Mouse (Mus musculus) forebrain, embryonic 14.5 days (tissue): ENCODE data around the gene Orc1. TPM values are rescaled to one million over a fixed set of nuclear protein-coding genes. Genes with fewer than 3 reads are reported as not detected.

Source experiments
- ATAC-seq: fragments of 200-750 bp; cut with Nextera tagmentation; 2 replicates; pipeline ENCODE4 v1.8.0; 2017; ENCODE audit warnings: mild to moderate bottlenecking, moderate library complexity
- DNase-seq: peaks from one replicate; pipeline ENCODE4 v3.0.0-alpha.2; 2015; ENCODE audit warnings: low spot score
- H3K27ac ChIP-seq: fragments of 300-500 bp; sonication (generic); 2 replicates; pipeline ENCODE4 v1.5.1; 2014; ENCODE audit warnings: low read depth, mild to moderate bottlenecking, control low read depth, low read length, moderate library complexity
- H3K27me3 ChIP-seq: fragments of 300-500 bp; sonication (generic); replicated peaks from 2 replicates; pipeline ENCODE4 v1.6.1; 2014; ENCODE audit warnings: low read length, control low read depth, mixed read lengths; ENCODE audit not compliant: control insufficient read depth, insufficient read depth
- H3K36me3 ChIP-seq: fragments of 300-500 bp; sonication (generic); 2 replicates; pipeline ENCODE4 v1.6.1; 2014; ENCODE audit warnings: low read length, control low read depth; ENCODE audit not compliant: control insufficient read depth, insufficient read depth
- H3K4me1 ChIP-seq: fragments of 300-500 bp; sonication (generic); 2 replicates; pipeline ENCODE4 v1.6.1; 2014; ENCODE audit warnings: antibody characterized with exemption, low read length, control low read depth; ENCODE audit not compliant: control insufficient read depth, insufficient read depth
- H3K4me2 ChIP-seq: fragments of 300-500 bp; sonication (generic); 2 replicates; pipeline ENCODE4 v1.6.1; 2014; ENCODE audit warnings: mild to moderate bottlenecking, control low read depth, low read length
- H3K4me3 ChIP-seq: fragments of 300-500 bp; sonication (generic); 2 replicates; pipeline ENCODE4 v1.5.1; 2014; ENCODE audit warnings: low read depth, low read length, control low read depth
- H3K9ac ChIP-seq: fragments of 300-500 bp; sonication (generic); 2 replicates; pipeline ENCODE4 v1.6.1; 2014; ENCODE audit warnings: mild to moderate bottlenecking, low read length, control low read depth, moderate library complexity
- H3K9me3 ChIP-seq: fragments of 300-500 bp; sonication (generic); replicated peaks from 2 replicates; pipeline ENCODE4 v1.6.1; 2016; ENCODE audit warnings: low read length, control low read depth, mixed read lengths; ENCODE audit not compliant: control insufficient read depth
- WGBS: fragments of 180-500 bp; shearing (Covaris S2); extraction: QIAGEN DNeasy Blood & Tissue Kit; methylation state at CpG from one replicate; pipeline ENCODE4 v1.1.7; 2014; 5-methylcytosine and 5-hydroxymethylcytosine counted together
- polyA plus RNA-seq: library from polyadenylated mRNA; unstranded; fragments of >200 nt; fragmentation: Nextera tagmentation; extraction: Ambion mirVana; gene quantifications from 2 replicates; pipeline ENCODE4 v1.2.1, GENCODE M21; 2014

Orc1 gene
- polyA plus RNA-seq, 1 experiment from 2014 or later: 3.4 TPM

DNA sequence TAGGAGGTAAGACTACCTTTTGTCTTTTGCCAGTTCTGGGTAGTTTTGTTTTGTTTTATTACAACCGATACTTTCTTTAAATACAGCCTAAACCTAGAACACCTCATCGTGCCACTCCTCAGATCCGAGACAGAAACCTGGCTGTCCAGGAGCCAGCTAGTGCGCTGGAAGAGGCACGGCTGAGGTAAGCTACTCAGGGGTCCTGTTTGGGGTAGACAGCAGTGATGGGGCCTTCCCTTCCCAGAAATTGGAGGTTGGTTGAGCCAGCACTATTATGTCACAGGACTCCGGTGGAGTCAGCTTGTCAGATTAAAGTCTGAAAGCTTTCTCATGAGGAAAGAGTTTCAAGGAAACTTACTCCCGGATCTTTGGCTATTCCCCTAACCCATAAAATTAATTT, 22.6 kb downstream of the Orc1 start:
- Histone ChIP-seq H3K4me1 (no peaks in the 10 kb centered on the region), H3K4me2 (no peak overlapping the region), H3K9ac (no peak overlapping the region), H3K4me3 (no peak overlapping the region), H3K36me3 (peaks cover 30% of the 10 kb centered on the region; the same call in 1 of the 2 replicates), H3K27ac (no peak overlapping the region), H3K27me3 (no peaks in the 10 kb centered on the region), H3K9me3 (no peaks in the 10 kb centered on the region)
- WGBS: 94% methylated on average over 7 of the region's 7 CpGs
- ATAC-seq (no peak), DNase-seq (no peak)

DNA sequence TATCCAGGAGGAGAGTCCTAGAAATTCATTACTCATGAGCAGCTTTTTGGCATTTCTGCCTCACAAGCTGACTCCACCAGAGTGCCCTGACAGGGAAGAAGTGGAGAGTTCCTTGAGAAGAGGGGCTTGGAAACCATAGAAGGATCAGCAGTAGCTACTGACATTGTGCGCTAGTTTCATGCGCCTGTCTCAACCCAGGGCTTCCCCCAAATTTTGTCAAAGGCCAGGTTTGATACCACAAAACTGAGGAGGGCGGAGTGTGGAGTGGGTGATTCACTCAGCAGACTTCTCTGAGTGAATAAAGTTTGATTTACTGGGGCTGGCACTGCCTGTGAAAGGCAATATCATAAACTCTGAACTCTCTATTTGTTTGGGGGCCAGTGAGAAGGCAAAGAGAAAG, 29.4 kb downstream of the Orc1 start:
- ATAC-seq (no peak), DNase-seq (no peak)
- Histone ChIP-seq H3K9ac (no peak overlapping the region), H3K4me2 (no peak overlapping the region), H3K4me3 (no peak overlapping the region), H3K27me3 (no peaks in the 10 kb centered on the region), H3K36me3 (peaks cover 21% of the 10 kb centered on the region; the same call in 1 of the 2 replicates), H3K9me3 (no peaks in the 10 kb centered on the region), H3K4me1 (no peaks in the 10 kb centered on the region), H3K27ac (no peak overlapping the region)
- 93% methylated on average over 3 of the region's 3 CpGs for WGBS

DNA sequence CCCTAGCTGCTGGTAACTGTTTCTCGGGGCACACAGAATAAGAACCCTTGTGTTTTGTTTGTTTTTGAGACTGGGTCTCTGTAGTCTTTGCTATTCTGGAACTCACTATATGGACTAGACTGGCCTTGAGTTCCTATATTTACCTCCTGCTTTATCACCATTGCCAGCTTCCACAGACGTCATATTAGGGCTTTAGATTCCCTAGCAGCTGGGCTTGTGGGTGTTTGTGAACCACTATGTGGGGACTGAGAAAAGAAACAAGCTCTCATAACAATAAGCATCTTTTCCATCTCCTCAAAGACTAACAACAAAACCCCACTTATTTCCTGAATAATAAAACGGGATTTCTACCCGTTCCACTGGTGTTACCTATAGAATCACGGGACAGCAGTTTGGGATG, 31.7 kb downstream of the Orc1 start:
- no peaks in the 10 kb centered on the region for H3K9me3 ChIP-seq
- no peaks in the 10 kb centered on the region for H3K4me1 ChIP-seq
- WGBS: 91% methylated on average over 5 of the region's 5 CpGs
- DNase-seq (no peak), ATAC-seq (no peak)
- no peak overlapping the region for H3K27ac ChIP-seq
- H3K4me2 ChIP-seq: no peak overlapping the region
- 0 out of 2 replicates have a peak, but pooled peaks cover 10% of the 10 kb centered on the region for H3K36me3 ChIP-seq
- no peak overlapping the region for H3K9ac ChIP-seq
- no peaks in the 10 kb centered on the region for H3K27me3 ChIP-seq
- H3K4me3 ChIP-seq: no peak overlapping the region

DNA sequence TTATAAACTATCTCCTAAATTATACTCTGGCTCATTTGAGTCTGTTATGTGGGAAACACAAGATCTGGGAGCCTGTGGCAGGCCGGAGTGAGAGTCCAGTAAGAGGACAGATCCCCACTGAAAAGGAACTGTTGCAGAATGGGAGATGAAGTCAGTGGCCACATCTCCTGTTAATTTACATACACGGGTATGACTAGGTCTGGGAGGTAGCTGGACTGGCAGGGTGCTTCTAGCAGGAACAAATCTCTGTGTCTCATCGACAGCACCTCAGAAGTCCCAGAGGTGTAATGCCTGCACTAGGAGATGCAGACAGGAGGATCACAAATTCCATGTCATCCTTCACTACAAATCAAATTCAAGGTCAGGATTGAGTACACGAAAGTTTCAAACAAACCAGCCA, 39.4 kb downstream of the Orc1 start:
- H3K27me3 ChIP-seq: no peaks in the 10 kb centered on the region
- no peaks in the 10 kb centered on the region for H3K9me3 ChIP-seq
- peaks cover 9% of the 10 kb centered on the region; the same call in 1 of the 2 replicates for H3K4me1 ChIP-seq
- peak overlapping the region; percentile 87 for H3K4me2 ChIP-seq
- peak overlapping the region; percentile 74; the same call in 1 of the 2 replicates for H3K4me3 ChIP-seq
- peak overlapping the region; percentile 94; the same call in 1 of the 2 replicates for H3K9ac ChIP-seq
- H3K36me3 ChIP-seq: 0 out of 2 replicates have a peak, but pooled peaks cover 3% of the 10 kb centered on the region
- no peak overlapping the region for H3K27ac ChIP-seq
- WGBS: 69% methylated on average over 4 of the region's 4 CpGs
- DNase-seq (no peak), ATAC-seq (no peak)

DNA sequence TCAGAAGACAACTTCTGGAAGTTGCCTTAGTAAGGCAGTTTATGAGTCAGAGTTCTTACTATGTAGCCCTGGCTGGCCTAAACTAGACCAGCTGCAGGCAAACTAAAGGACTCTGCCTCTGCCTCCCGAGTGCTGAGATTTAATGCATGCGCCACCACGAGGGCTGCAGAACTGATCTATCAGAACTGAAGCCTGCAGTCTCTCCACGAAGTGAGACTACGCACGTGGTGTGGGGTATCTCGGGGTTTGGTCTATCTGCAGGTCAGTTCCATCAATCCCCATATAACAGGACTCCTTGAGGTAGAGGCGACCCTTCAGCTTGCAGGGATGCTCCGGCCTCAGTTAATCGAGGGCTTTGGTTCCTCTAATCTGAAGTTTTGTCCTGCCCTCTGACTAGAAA, 39.9 kb downstream of the Orc1 start:
- no peaks in the 10 kb centered on the region for H3K27me3 ChIP-seq
- 1% methylated on average over 10 of the region's 10 CpGs for WGBS
- H3K9me3 ChIP-seq: no peaks in the 10 kb centered on the region
- H3K27ac ChIP-seq: peak overlapping the region; percentile 82
- H3K4me3 ChIP-seq: peak overlapping the region; percentile 74
- peak; percentile 32 for ATAC-seq
- peak overlapping the region; percentile 94 for H3K9ac ChIP-seq
- H3K4me1 ChIP-seq: peaks cover 9% of the 10 kb centered on the region; the same call in 1 of the 2 replicates
- peaks cover 3% of the 10 kb centered on the region; the same call in 1 of the 2 replicates for H3K36me3 ChIP-seq
- DNase-seq: peak; percentile 58
- H3K4me2 ChIP-seq: peak overlapping the region; percentile 87

DNA sequence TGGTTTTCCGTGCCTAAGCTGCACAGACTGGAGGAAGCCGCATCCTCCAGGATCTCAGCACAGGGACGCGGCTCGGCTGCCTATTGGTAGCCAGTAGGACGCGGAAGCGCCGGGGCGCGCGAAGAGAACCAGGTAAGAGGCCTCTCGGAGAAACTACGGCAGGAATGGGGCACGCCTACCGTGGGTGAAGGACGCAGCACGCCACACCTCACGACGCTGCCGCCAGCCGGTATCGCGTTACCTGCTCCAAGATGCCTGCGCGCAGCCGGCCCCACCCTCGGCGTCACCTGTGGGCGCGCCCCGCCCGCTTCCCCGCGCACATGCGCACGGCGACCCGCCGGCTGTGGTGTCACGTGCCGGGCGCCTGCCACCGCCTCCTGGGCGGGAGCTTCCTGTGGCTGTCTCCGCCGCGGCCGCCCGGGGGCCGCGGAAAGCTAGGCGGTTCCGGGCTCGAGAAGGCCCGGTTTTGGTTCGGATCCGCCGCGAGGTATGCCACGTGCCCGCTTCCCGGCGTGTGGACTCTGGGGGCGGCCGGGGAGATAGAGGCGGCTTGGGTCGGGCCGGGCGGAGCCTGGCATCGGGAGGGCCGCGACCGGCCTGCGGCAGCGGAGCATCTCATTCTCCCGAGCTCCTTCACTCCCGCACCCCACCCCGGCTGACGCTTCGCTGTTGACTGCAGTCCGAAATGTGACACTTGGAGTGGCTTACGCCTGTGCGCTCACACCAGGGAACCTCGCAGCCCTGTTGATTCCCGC, 40.5 kb downstream of the Orc1 start, which contains the start of gene Cc2d1b:
TSS of gene Cc2d1b (plus strand) at position 354 of the 755 bp plus-strand sequence.
- ATAC-seq: peak; percentile 96
- whole genome bisulfite sequencing: under 1% methylated on average over 79 of the region's 86 CpGs

DNA sequence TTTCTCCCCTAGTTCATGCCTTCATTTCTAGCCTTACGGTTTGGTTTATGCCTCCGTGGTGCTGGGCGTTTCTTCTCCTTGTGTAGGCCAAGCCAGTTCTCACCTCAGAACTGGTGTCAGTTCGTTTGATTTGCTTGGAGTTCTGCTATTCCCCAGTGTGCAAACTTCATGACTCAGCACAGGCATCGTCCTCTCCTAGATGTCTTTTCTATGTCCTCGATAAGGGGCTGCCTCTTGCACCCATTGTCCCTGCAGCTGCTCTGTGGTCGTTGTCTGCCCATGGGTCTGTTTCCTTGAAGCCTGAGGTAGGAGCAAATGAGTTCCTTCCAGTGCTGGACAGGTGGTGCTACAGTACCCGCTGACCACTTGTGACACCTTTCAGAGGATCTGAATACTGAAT, 41.3 kb downstream of the Orc1 start:
- WGBS: 15% methylated on average over 8 of the region's 8 CpGs
- H3K36me3 ChIP-seq: peaks cover 15% of the 10 kb centered on the region
- H3K27me3 ChIP-seq: no peaks in the 10 kb centered on the region
- peak overlapping the region; percentile 87 for H3K4me2 ChIP-seq
- peak overlapping the region; percentile 74 for H3K4me3 ChIP-seq
- DNase-seq (no peak), ATAC-seq (peak; percentile 10; the same call in 1 of the 2 replicates)
- no peaks in the 10 kb centered on the region for H3K9me3 ChIP-seq
- peak overlapping the region; percentile 90; the same call in 1 of the 2 replicates for H3K27ac ChIP-seq
- peaks cover 9% of the 10 kb centered on the region; the same call in 1 of the 2 replicates for H3K4me1 ChIP-seq
- H3K9ac ChIP-seq: peak overlapping the region; percentile 94

More for the DNA sequence above, 40.5 kb downstream of the Orc1 start, which contains the start of gene Cc2d1b:
- Histone ChIP-seq H3K4me2 (peak within 1 kb of the TSS; percentile 87), H3K9ac (peak within 1 kb of the TSS; percentile 94), H3K27me3 (no peaks in the 10 kb centered on the region), H3K4me1 (peaks cover 9% of the 10 kb centered on the region; the same call in 1 of the 2 replicates), H3K27ac (peak within 1 kb of the TSS; percentile 90), H3K36me3 (peaks cover 8% of the 10 kb centered on the region), H3K4me3 (peak within 1 kb of the TSS; percentile 74), H3K9me3 (no peaks in the 10 kb centered on the region)
- DNase-seq: peak; percentile 95

DNA sequence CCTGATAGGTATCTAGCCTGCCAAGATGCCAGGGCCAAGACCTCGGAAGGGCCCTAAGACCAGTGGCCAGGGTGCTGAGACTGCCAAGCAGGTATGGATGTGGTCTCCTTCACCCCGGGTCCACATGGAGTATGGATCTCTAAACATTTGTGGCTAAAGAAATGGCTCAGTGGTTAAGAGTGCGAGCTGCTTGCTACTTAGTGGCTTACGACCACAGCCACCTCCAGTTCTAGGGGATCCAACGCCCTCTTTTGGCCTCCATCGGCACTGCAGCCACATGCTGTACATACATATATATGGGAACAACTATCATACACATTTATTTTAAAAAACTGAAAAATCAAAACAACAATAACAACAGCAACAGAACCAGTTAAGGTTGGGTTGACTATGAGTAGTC, 42.3 kb downstream of the Orc1 start:
- Histone ChIP-seq H3K36me3 (peaks cover 25% of the 10 kb centered on the region), H3K9ac (no peak overlapping the region), H3K9me3 (no peaks in the 10 kb centered on the region), H3K4me3 (no peak overlapping the region), H3K27ac (no peak overlapping the region), H3K4me2 (no peak overlapping the region), H3K4me1 (peaks cover 9% of the 10 kb centered on the region; the same call in 1 of the 2 replicates), H3K27me3 (no peaks in the 10 kb centered on the region)
- WGBS: 97% methylated on average over 6 of the region's 6 CpGs
- DNase-seq: no peak
- ATAC-seq: no peak

DNA sequence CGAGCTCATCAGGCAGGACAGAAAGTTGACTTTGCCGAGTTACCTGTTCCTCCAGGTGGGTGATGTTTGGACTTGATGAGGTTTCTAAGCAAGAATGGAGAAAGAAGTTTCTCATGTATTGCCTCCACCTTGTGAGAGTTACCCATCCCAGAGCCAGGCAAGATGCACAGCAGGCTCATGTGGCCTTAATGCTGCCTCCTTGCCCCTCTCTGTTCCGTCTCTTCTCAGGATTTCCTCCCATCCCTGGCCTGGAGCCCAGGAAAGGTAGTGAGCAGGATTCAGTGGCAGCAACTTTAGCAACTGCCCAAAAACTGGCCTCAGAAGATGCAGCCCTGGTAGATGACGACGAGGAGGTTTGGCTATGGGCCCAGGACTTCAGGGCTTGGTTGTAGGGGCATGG, 47.8 kb downstream of the Orc1 start:
- Histone ChIP-seq H3K9me3 (no peaks in the 10 kb centered on the region), H3K27me3 (no peaks in the 10 kb centered on the region), H3K4me2 (no peak overlapping the region), H3K4me1 (no peaks in the 10 kb centered on the region), H3K36me3 (peaks cover 80% of the 10 kb centered on the region), H3K9ac (no peak overlapping the region), H3K4me3 (no peak overlapping the region), H3K27ac (no peak overlapping the region)
- 90% methylated on average over 5 of the region's 5 CpGs for WGBS
- ATAC-seq (no peak), DNase-seq (no peak)
